Mouse (Mus musculus) CH12.LX (cell line): ENCODE results near the gene Dad1.

ENCODE experiments used
- CTCF ChIP-seq, 2 experiments: IDR thresholded peaks in 1 of 2; conservative IDR thresholded peaks in 1 of 2; 2 replicates each; pipeline ENCODE4 v1.5.1; 2011 to 2012; ENCODE audit warnings: low read depth in 2 of 2, low read length in 2 of 2, improper control_type of control experiment in 1 of 2, inconsistent platforms in 1 of 2, mild to moderate bottlenecking in 1 of 2, moderate library complexity in 1 of 2
- EP300 ChIP-seq: IDR thresholded peaks from 2 replicates; pipeline ENCODE4 v1.6.1; 2011; ENCODE audit warnings: low read length, improper control_type of control experiment
- GABPA ChIP-seq: IDR thresholded peaks from 2 replicates; pipeline ENCODE4 v1.6.1; 2012; ENCODE audit warnings: low read depth, low read length, improper control_type of control experiment, inconsistent platforms; ENCODE audit not compliant: insufficient replicate concordance
- JUN ChIP-seq: IDR thresholded peaks from 2 replicates; pipeline ENCODE4 v1.6.1; 2011; ENCODE audit warnings: low read depth, mild to moderate bottlenecking, low read length, improper control_type of control experiment, moderate library complexity; ENCODE audit not compliant: insufficient read depth
- KAT2A ChIP-seq: IDR thresholded peaks from 2 replicates; pipeline ENCODE4 v1.6.1; 2012; ENCODE audit warnings: low read length, improper control_type of control experiment, inconsistent platforms; ENCODE audit not compliant: insufficient replicate concordance
- MYC ChIP-seq: IDR thresholded peaks from 2 replicates; pipeline ENCODE4 v1.6.1; 2011; ENCODE audit warnings: low read depth, mild to moderate bottlenecking, improper control_type of control experiment, low read length
- POLR2A ChIP-seq: IDR thresholded peaks from 2 replicates; pipeline ENCODE4 v1.6.1; 2011; ENCODE audit warnings: low read depth, mild to moderate bottlenecking, improper control_type of control experiment, low read length
- RAD21 ChIP-seq: IDR thresholded peaks from 2 replicates; pipeline ENCODE4 v1.6.1; 2011; ENCODE audit warnings: low read depth, mild to moderate bottlenecking, low read length, improper control_type of control experiment, moderate library complexity
- RCOR1 ChIP-seq: conservative IDR thresholded peaks from 2 replicates; pipeline ENCODE4 v1.6.1; 2012; ENCODE audit warnings: low read depth, mild to moderate bottlenecking, inconsistent platforms, low read length, improper control_type of control experiment
- UBTF ChIP-seq: IDR thresholded peaks from 2 replicates; pipeline ENCODE4 v1.6.1; 2012; ENCODE audit warnings: low read depth, mild to moderate bottlenecking, inconsistent platforms, low read length, improper control_type of control experiment, moderate library complexity
- ZMIZ1 ChIP-seq: IDR thresholded peaks from 2 replicates; pipeline ENCODE4 v1.6.1; 2012; ENCODE audit warnings: low read depth, mild to moderate bottlenecking, inconsistent platforms, low read length, improper control_type of control experiment

GRCm38 (mm10) chr14:54228501-54228900, 25.4 kb downstream of the Dad1 start:
- TF ChIP-seq KAT2A (no peak), POLR2A (no peak), ZMIZ1 (no peak), GABPA (no peak), JUN (no peak), MYC (no peak), UBTF (no peak), RCOR1 (no peak), CTCF (conservative IDR thresholded peaks at IDR 0.05 in 1 of 2, IDR thresholded peaks at IDR 0.05 in 1 of 2; ENCODE audit: low read depth in 2 of 2, low read length in 2 of 2) (no peak), RAD21 (no peak), EP300 (no peak)
